Mouse (Mus musculus) heart, embryonic 16.5 days (tissue): ENCODE measurements at regions not wholly inside any gene's neighbourhood (a gene's known extent, or its start where the extent isn't known, plus 50 kb on each side); places are given as distances from the start of the nearest gene placed in this dataset.

Experiments used
- ATAC-seq: fragments of 200-750 bp; cut with Nextera tagmentation; replicated peaks from 2 replicates; pipeline ENCODE4 v1.8.0; 2017; ENCODE audit warnings: moderate number of reproducible peaks; ENCODE audit not compliant: insufficient read depth, low FRiP score; ENCODE audit errors: extremely low read depth
- H3K27ac ChIP-seq: fragments of 300-500 bp; sonication (generic); 2 replicates; pipeline ENCODE4 v1.5.1; 2014; ENCODE audit warnings: mild to moderate bottlenecking, low read length, control low read depth, moderate library complexity
- H3K27me3 ChIP-seq: fragments of 300-500 bp; sonication (generic); 2 replicates; pipeline ENCODE4 v1.6.1; 2014; ENCODE audit warnings: low read length, mixed read lengths; ENCODE audit not compliant: control insufficient read depth, insufficient read depth
- H3K36me3 ChIP-seq: fragments of 300-500 bp; sonication (generic); 2 replicates; pipeline ENCODE4 v1.6.1; 2014; ENCODE audit not compliant: control insufficient read depth, insufficient read depth
- H3K4me1 ChIP-seq: fragments of 300-500 bp; sonication (generic); 2 replicates; pipeline ENCODE4 v1.6.1; 2014; ENCODE audit warnings: low read length, mixed read lengths; ENCODE audit not compliant: control insufficient read depth, insufficient read depth
- H3K4me2 ChIP-seq: fragments of 300-500 bp; sonication (generic); 2 replicates; pipeline ENCODE4 v1.6.1; 2014; ENCODE audit warnings: low read depth, mild to moderate bottlenecking, control low read depth, low read length
- H3K4me3 ChIP-seq: fragments of 300-500 bp; sonication (generic); 2 replicates; pipeline ENCODE4 v1.5.1; 2014; ENCODE audit warnings: mild to moderate bottlenecking, control low read depth, low read length
- H3K9ac ChIP-seq: fragments of 300-500 bp; sonication (generic); 2 replicates; pipeline ENCODE4 v1.6.1; 2014; ENCODE audit warnings: low read length, control low read depth
- H3K9me3 ChIP-seq: fragments of 300-500 bp; sonication (generic); replicated peaks from 2 replicates; pipeline ENCODE4 v1.6.1; 2016; ENCODE audit warnings: low read length; ENCODE audit not compliant: control insufficient read depth
- WGBS: fragments of 180-500 bp; shearing (Covaris S2); extraction: QIAGEN DNeasy Blood & Tissue Kit; methylation state at CpG from one replicate; pipeline ENCODE4 v1.1.7; 2014; 5-methylcytosine and 5-hydroxymethylcytosine counted together

- WGBS = 11% methylated on average over 8 of the region's 8 CpGs
- Histone ChIP-seq H3K27ac (no peak overlapping the region), H3K9me3 (no peaks in the 10 kb centered on the region), H3K4me3 (no peak overlapping the region; the same call in 1 of the 2 replicates), H3K27me3 (no peaks in the 10 kb centered on the region), H3K4me1 (peaks cover 2% of the 10 kb centered on the region; the same call in 1 of the 2 replicates), H3K4me2 (peak overlapping the region; percentile 58), H3K9ac (no peak overlapping the region), H3K36me3 (no peaks in the 10 kb centered on the region)
- peak; percentile 72 for ATAC-seq
Measured at GRCm38 (mm10) chr2:63819440-63819839, 278.4 kb downstream of the Fign start.
